Mouse (Mus musculus) olfactory bulb, adult 2 months (tissue): ENCODE measurements around the gene Clec1a.

Experiments
- CTCF ChIP-seq: fragments of 200-500 bp; IDR thresholded peaks from 2 replicates; pipeline ENCODE4 v1.5.1; 2012; ENCODE audit warnings: low read depth, mild to moderate bottlenecking, low read length, moderate library complexity; ENCODE audit not compliant: insufficient read depth
- POLR2A ChIP-seq: fragments of 200-500 bp; IDR thresholded peaks from 2 replicates; pipeline ENCODE4 v1.6.1; 2012; ENCODE audit warnings: mild to moderate bottlenecking, low read depth, low read length, moderate library complexity; ENCODE audit not compliant: insufficient read depth

- no peak for TF ChIP-seq CTCF
- no peak for TF ChIP-seq POLR2A
Measured at GRCm38 (mm10) chr6:129438033-129438432, 13.8 kb downstream of the Clec1a start.
